Mouse (Mus musculus) telencephalon, adult 2 months (tissue): ENCODE measurements around the gene Psmd5.

Source experiments
- DNase-seq: peaks from one replicate; pipeline ENCODE4 v3.0.0-alpha.2; 2011; ENCODE audit warnings: low read depth, low spot score

Psmd5 gene

GRCm38 (mm10) chr2:34874816-34875345 is at the start of gene Psmd5:
Psmd5 (minus strand) TSS chr2:34874968.
- no peak for DNase-seq

- no peak for DNase-seq
Observed at GRCm38 (mm10) chr2:34922729-34923128, 48.0 kb upstream of the Psmd5 start.

GRCm38 (mm10) chr2:34920144-34920543 is 45.4 kb upstream of the Psmd5 start:
- DNase-seq: no peak

- no peak for DNase-seq
Observed at GRCm38 (mm10) chr2:34915103-34915502, 40.3 kb upstream of the Psmd5 start.

GRCm38 (mm10) chr2:34914823-34915082 is 40.0 kb upstream of the Psmd5 start:
- DNase-seq: no peak

GRCm38 (mm10) chr2:34914069-34914822 is 39.5 kb upstream of the Psmd5 start:
- no peak for DNase-seq

GRCm38 (mm10) chr2:34913218-34914068 is 38.7 kb upstream of the Psmd5 start, which contains the start of gene Phf19:
Phf19 (minus strand) TSS chr2:34914026.
- DNase-seq: no peak

GRCm38 (mm10) chr2:34912613-34913012 is 37.8 kb upstream of the Psmd5 start:
- DNase-seq: no peak

GRCm38 (mm10) chr2:34911871-34912270 is 37.1 kb upstream of the Psmd5 start:
- DNase-seq: no peak

GRCm38 (mm10) chr2:34909719-34910118 is 35.0 kb upstream of the Psmd5 start:
- no peak for DNase-seq

- peak; percentile 29 for DNase-seq
Observed at GRCm38 (mm10) chr2:34906861-34907604, 32.3 kb upstream of the Psmd5 start.

- no peak for DNase-seq
Observed at GRCm38 (mm10) chr2:34906426-34906825, 31.7 kb upstream of the Psmd5 start.

- DNase-seq: peak; percentile 99
Observed at GRCm38 (mm10) chr2:34904849-34905542, 30.2 kb upstream of the Psmd5 start.

- no peak for DNase-seq
Observed at GRCm38 (mm10) chr2:34903652-34904405, 29.1 kb upstream of the Psmd5 start.

GRCm38 (mm10) chr2:34903191-34903590 is 28.4 kb upstream of the Psmd5 start:
- no peak for DNase-seq

GRCm38 (mm10) chr2:34902731-34903130 is 28.0 kb upstream of the Psmd5 start:
- DNase-seq: no peak

- DNase-seq: no peak
Observed at GRCm38 (mm10) chr2:34901726-34902125, 27.0 kb upstream of the Psmd5 start.

GRCm38 (mm10) chr2:34900412-34900811 is 25.6 kb upstream of the Psmd5 start:
- no peak for DNase-seq

GRCm38 (mm10) chr2:34899682-34900081 is 24.9 kb upstream of the Psmd5 start:
- DNase-seq: no peak

GRCm38 (mm10) chr2:34897820-34898219 is 23.1 kb upstream of the Psmd5 start:
- no peak for DNase-seq
